Mouse (Mus musculus) embryonic facial prominence, embryonic 14.5 days (tissue): ENCODE measurements around the gene Bicdl2. TPM values are rescaled to one million over a fixed set of nuclear protein-coding genes. Genes with fewer than 3 reads are reported as not detected.

Experiments
- ATAC-seq: fragments of 200-750 bp; cut with Nextera tagmentation; 2 replicates; pipeline ENCODE4 v1.8.0; 2017; ENCODE audit warnings: low read depth, moderate number of reproducible peaks, moderate TSS enrichment
- DNase-seq: peaks from one replicate; pipeline ENCODE4 v3.0.0-alpha.2; 2015; ENCODE audit warnings: low spot score
- H3K27ac ChIP-seq: fragments of 300-500 bp; sonication (generic); replicated peaks from 2 replicates; pipeline ENCODE4 v1.5.1; 2014; ENCODE audit warnings: low read depth, mild to moderate bottlenecking, low read length, moderate library complexity
- H3K27me3 ChIP-seq: fragments of 300-500 bp; sonication (generic); replicated peaks from 2 replicates; pipeline ENCODE4 v1.6.1; 2014; ENCODE audit warnings: low read length; ENCODE audit not compliant: control insufficient read depth, insufficient read depth
- H3K36me3 ChIP-seq: fragments of 300-500 bp; sonication (generic); 2 replicates; pipeline ENCODE4 v1.6.1; 2014; ENCODE audit warnings: low read length, mixed read lengths; ENCODE audit not compliant: control insufficient read depth, insufficient read depth
- H3K4me1 ChIP-seq: fragments of 300-500 bp; sonication (generic); 2 replicates; pipeline ENCODE4 v1.6.1; 2014; ENCODE audit warnings: antibody characterized with exemption, low read length; ENCODE audit not compliant: control insufficient read depth, insufficient read depth
- H3K4me2 ChIP-seq: fragments of 300-500 bp; sonication (generic); 2 replicates; pipeline ENCODE4 v1.6.1; 2014; ENCODE audit warnings: low read depth, mild to moderate bottlenecking, low read length, moderate library complexity, mixed read lengths
- H3K4me3 ChIP-seq: fragments of 300-500 bp; sonication (generic); 2 replicates; pipeline ENCODE4 v1.5.1; 2014; ENCODE audit warnings: low read depth, mild to moderate bottlenecking, low read length
- H3K9ac ChIP-seq: fragments of 300-500 bp; sonication (generic); 2 replicates; pipeline ENCODE4 v1.6.1; 2014; ENCODE audit warnings: low read depth, mild to moderate bottlenecking, low read length, moderate library complexity, mixed read lengths
- H3K9me3 ChIP-seq: fragments of 300-500 bp; sonication (generic); 2 replicates; pipeline ENCODE4 v1.6.1; 2016; ENCODE audit warnings: low read length; ENCODE audit not compliant: control insufficient read depth
- WGBS: fragments of 180-500 bp; shearing (Covaris S2); extraction: QIAGEN DNeasy Blood & Tissue Kit; methylation state at CpG from one replicate; pipeline ENCODE4 v1.1.7; 2014; 5-methylcytosine and 5-hydroxymethylcytosine counted together
- polyA plus RNA-seq: library from polyadenylated mRNA; unstranded; fragments of >200 nt; fragmentation: Nextera tagmentation; extraction: Ambion mirVana; gene quantifications from 2 replicates; pipeline ENCODE4 v1.2.1, GENCODE M21; 2014

Bicdl2 gene
- polyA plus RNA-seq, 1 experiment from 2014 or later = 3.9 TPM

GRCm38 (mm10) chr17:23694491-23694890 lies 34.2 kb downstream of the Bicdl2 start:
- no peak overlapping the region for H3K27ac ChIP-seq
- no peak for ATAC-seq
- DNase-seq = no peak

DNA sequence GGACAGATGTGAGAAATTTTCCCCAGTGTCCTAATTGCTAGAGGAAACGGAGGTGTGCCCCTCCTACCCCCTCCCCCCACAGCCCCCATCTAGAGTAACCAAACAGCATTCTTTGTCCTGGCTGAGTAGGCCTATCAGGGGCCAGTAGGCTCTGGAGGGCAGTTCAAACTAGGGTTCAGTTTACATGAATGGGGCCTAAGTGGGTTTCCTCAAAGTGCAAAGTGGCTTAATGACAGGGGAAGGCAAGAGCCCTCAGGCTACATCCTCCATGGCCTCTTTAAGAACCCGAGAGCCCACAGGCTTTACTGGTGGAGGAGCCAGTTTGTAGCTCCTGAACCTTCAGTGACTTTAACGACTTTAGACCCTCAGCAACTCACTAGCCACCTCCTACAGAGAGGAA lies 35.5 kb downstream of the Bicdl2 start:
- Histone ChIP-seq H3K9ac (no peak overlapping the region), H3K9me3 (no peaks in the 10 kb centered on the region), H3K4me1 (no peaks in the 10 kb centered on the region), H3K36me3 (no peaks in the 10 kb centered on the region), H3K4me2 (no peak overlapping the region), H3K27me3 (peaks cover 29% of the 10 kb centered on the region), H3K27ac (no peak overlapping the region), H3K4me3 (no peak overlapping the region)
- 0 out of 2 replicates have a peak, but pooled peaks have one; percentile 8 for ATAC-seq
- DNase-seq = peak; percentile 39
- 16% methylated on average over 3 of the region's 3 CpGs for WGBS

More at GRCm38 (mm10) chr17:23694491-23694890, 34.2 kb downstream of the Bicdl2 start:
- Histone ChIP-seq H3K36me3 (no peaks in the 10 kb centered on the region), H3K9me3 (no peaks in the 10 kb centered on the region), H3K4me1 (no peaks in the 10 kb centered on the region), H3K27me3 (peaks cover 16% of the 10 kb centered on the region), H3K9ac (no peak overlapping the region), H3K4me2 (no peak overlapping the region), H3K4me3 (no peak overlapping the region)
- 46% methylated on average over 1 of the region's 1 CpGs for WGBS

GRCm38 (mm10) chr17:23699131-23700077 lies 39.1 kb downstream of the Bicdl2 start:
- Histone ChIP-seq H3K27ac (no peak overlapping the region), H3K9ac (peak overlapping the region; percentile 57), H3K36me3 (no peaks in the 10 kb centered on the region), H3K27me3 (peaks cover 32% of the 10 kb centered on the region), H3K4me3 (peak overlapping the region; percentile 62), H3K4me1 (no peaks in the 10 kb centered on the region), H3K9me3 (no peaks in the 10 kb centered on the region), H3K4me2 (peak overlapping the region; percentile 100)
- peak; percentile 49 for ATAC-seq
- DNase-seq = no peak
- WGBS = 0% methylated on average over 22 of the region's 101 CpGs

- ATAC-seq = peak; percentile 96
- H3K36me3 ChIP-seq = no peaks in the 10 kb centered on the region
- H3K4me1 ChIP-seq = no peaks in the 10 kb centered on the region
- 0% methylated on average over 18 of the region's 28 CpGs for WGBS
- no peaks in the 10 kb centered on the region for H3K9me3 ChIP-seq
- H3K27ac ChIP-seq = no peak overlapping the region
- peaks cover 32% of the 10 kb centered on the region for H3K27me3 ChIP-seq
- H3K9ac ChIP-seq = peak overlapping the region; percentile 57
- H3K4me2 ChIP-seq = peak overlapping the region; percentile 100
- H3K4me3 ChIP-seq = peak overlapping the region; percentile 62
- peak; percentile 96 for DNase-seq
Observed at GRCm38 (mm10) chr17:23700079-23700478, 39.8 kb downstream of the Bicdl2 start.

DNA sequence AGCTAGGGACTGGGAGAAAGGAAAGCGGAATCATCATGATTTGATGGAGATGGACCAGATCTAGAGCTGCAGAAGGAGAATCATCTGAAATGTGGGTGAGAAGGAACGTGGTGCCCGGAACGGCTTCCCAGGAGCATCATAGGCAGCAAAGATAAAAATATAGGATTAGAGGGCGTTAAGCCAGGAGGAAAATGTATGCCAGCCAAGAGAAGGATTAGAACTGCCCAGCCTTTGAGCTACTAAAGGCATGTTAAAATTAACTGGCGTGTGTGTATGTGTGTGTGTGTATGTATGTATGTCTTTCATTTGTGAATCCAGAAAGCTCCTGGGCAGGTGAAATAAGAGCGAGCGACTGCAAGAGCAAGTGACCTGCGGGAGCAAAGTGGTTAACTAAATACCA lies 43.0 kb downstream of the Bicdl2 start:
- H3K36me3 ChIP-seq = no peaks in the 10 kb centered on the region
- H3K27ac ChIP-seq = no peak overlapping the region
- ATAC-seq (no peak), DNase-seq (no peak)
- H3K4me3 ChIP-seq = no peak overlapping the region
- WGBS = 82% methylated on average over 9 of the region's 9 CpGs
- peaks cover 28% of the 10 kb centered on the region for H3K27me3 ChIP-seq
- no peaks in the 10 kb centered on the region for H3K9me3 ChIP-seq
- H3K4me2 ChIP-seq = no peak overlapping the region
- no peaks in the 10 kb centered on the region for H3K4me1 ChIP-seq
- no peak overlapping the region for H3K9ac ChIP-seq

DNA sequence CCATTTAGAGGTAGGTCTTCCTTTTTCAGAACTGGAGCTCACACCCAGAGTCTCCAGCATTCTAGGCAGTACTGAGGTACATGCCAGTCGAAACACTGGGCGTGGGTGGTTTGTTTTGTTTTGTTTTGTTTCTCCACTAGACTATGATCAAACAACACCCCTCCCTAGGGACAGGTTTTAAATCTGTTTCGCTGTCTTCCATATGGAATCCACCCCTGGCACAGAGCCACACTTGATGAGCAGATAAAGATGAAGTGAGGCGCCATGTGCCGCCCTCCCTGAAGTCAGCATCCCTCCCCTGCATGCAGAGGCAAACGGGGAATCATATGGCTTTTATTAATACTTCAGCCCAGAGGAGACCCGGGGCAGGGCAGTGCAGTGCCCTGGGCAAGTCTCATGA lies 44.4 kb downstream of the Bicdl2 start:
- Histone ChIP-seq H3K36me3 (no peaks in the 10 kb centered on the region), H3K27ac (no peak overlapping the region), H3K4me2 (no peak overlapping the region), H3K27me3 (peaks cover 14% of the 10 kb centered on the region), H3K4me3 (no peak overlapping the region), H3K4me1 (no peaks in the 10 kb centered on the region), H3K9ac (no peak overlapping the region), H3K9me3 (no peaks in the 10 kb centered on the region)
- ATAC-seq (no peak), DNase-seq (peak; percentile 81)
- WGBS = 23% methylated on average over 7 of the region's 7 CpGs

DNA sequence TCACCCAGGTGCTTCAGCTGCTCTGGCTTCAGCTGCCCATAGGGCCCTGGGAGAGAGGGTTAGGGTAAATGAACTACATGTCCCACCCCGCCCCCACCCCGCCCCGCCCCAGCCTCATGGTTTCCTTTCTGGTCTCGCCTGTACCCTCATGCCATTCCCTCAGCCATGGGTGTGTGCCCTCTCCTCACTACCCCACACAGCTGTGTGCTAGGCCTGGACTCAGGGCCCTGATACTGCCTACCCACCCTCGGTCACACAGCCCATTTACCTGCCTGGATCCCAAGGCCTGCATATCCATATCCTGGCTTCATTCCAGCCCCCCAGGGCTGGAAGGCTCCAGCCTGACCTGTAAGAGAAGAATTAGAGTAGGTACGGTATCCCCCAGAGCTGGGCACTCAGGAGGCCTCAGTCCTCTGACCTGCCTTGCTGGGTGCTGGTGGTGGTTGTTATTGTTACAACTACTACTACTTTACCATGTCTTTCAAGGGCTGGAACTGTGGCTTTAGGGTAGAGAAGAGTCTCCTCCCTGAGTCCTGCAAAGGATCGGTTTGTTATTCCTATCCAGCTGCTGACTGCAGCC lies 45.3 kb downstream of the Bicdl2 start:
- DNase-seq (no peak), ATAC-seq (no peak)
- WGBS = 75% methylated on average over 7 of the region's 7 CpGs
- Histone ChIP-seq H3K36me3 (no peaks in the 10 kb centered on the region), H3K27ac (no peak overlapping the region), H3K4me2 (no peak overlapping the region), H3K4me1 (no peaks in the 10 kb centered on the region), H3K9ac (no peak overlapping the region), H3K27me3 (peaks cover 5% of the 10 kb centered on the region), H3K9me3 (no peaks in the 10 kb centered on the region), H3K4me3 (no peak overlapping the region)

DNA sequence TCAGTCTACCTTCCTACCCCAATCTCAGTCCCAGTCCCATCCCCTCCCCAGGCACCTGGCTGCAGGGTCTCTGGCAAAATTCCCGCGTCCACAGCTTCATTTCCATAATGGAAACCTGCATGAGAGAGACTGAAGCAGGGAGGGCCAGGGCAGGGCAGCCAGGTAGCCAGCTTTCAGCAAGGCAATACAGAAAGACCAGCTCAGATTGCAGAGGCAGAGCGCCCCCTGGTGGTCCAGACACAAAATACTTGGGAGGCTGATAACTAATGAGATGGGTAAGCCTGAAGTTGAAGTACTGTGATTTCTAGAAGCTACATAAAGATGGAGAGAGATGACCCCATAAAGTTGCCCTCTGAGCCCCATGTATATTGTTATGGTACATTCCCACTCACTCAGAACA lies 45.9 kb downstream of the Bicdl2 start:
- Histone ChIP-seq H3K27ac (no peak overlapping the region), H3K36me3 (no peaks in the 10 kb centered on the region), H3K4me2 (no peak overlapping the region), H3K9me3 (no peaks in the 10 kb centered on the region), H3K9ac (no peak overlapping the region), H3K4me1 (no peaks in the 10 kb centered on the region), H3K4me3 (no peak overlapping the region), H3K27me3 (no peaks in the 10 kb centered on the region; the same call in 1 of the 2 replicates)
- ATAC-seq (0 out of 2 replicates have a peak, but pooled peaks have one; percentile 60), DNase-seq (peak; percentile 74)
- WGBS = 0% methylated on average over 3 of the region's 3 CpGs
